Mouse (Mus musculus): ENCODE measurements around the gene Hmgn2. TPM values are rescaled to one million over a fixed set of nuclear protein-coding genes. Genes with fewer than 3 reads are reported as not detected.

Gene Hmgn2
- total and polyA plus RNA-seq, 2 experiments from 2014 or later = 231 to 919 TPM

- ATAC-seq (ENCODE audit: low FRiP score) (no peak), DNase-seq (ENCODE audit: low spot score) (no peak)
- no peak for TF ChIP-seq CTCF (IDR thresholded peaks at IDR 0.05)
- Histone ChIP-seq H3K4me3 (ENCODE audit: low read depth, low read length) (no peak overlapping the region), H3K36me3 (ENCODE audit: insufficient read depth, low read length) (peaks cover 6% of the 10 kb centered on the region), H3K9ac (replicated peaks; ENCODE audit: low read length, poor library complexity, severe bottlenecking) (no peak overlapping the region), H3K4me1 (ENCODE audit: insufficient read depth, low read length) (no peaks in the 10 kb centered on the region), H3K27me3 (ENCODE audit: insufficient read depth, low read length) (no peaks in the 10 kb centered on the region), H3K27ac (ENCODE audit: low read depth, low read length) (no peak overlapping the region), H3K9me3 (ENCODE audit: low read length) (no peaks in the 10 kb centered on the region), H3K4me2 (ENCODE audit: low read depth, low read length, poor library complexity, severe bottlenecking) (no peak overlapping the region)
- whole genome bisulfite sequencing = 88% methylated on average over 1 of the region's 1 CpGs
These were observed 9.6 kb downstream of the Hmgn2 start for GRCm38 (mm10) chr4:133958884-133959283.

GRCm38 (mm10) chr4:133956358-133956757 lies 12.1 kb downstream of the Hmgn2 start:
- Histone ChIP-seq H3K27me3 (ENCODE audit: insufficient read depth, low read length) (no peaks in the 10 kb centered on the region), H3K4me1 (ENCODE audit: insufficient read depth, low read length) (no peaks in the 10 kb centered on the region), H3K4me3 (ENCODE audit: low read depth, low read length) (no peak overlapping the region), H3K4me2 (ENCODE audit: low read depth, low read length, poor library complexity, severe bottlenecking) (no peak overlapping the region), H3K9ac (replicated peaks; ENCODE audit: low read length, poor library complexity, severe bottlenecking) (no peak overlapping the region), H3K9me3 (ENCODE audit: low read length) (no peaks in the 10 kb centered on the region), H3K36me3 (ENCODE audit: insufficient read depth, low read length) (no peaks in the 10 kb centered on the region), H3K27ac (ENCODE audit: low read depth, low read length) (no peak overlapping the region)
- 86% methylated on average over 4 of the region's 4 CpGs for WGBS
- TF ChIP-seq CTCF (IDR thresholded peaks at IDR 0.05) = no peak
- ATAC-seq (ENCODE audit: low FRiP score) (no peak), DNase-seq (ENCODE audit: low spot score) (no peak)

- no peaks in the 10 kb centered on the region for H3K36me3 ChIP-seq (ENCODE audit: insufficient read depth, low read length)
- no peak for DNase-seq (ENCODE audit: low spot score)
- no peaks in the 10 kb centered on the region for H3K27me3 ChIP-seq (ENCODE audit: insufficient read depth, low read length)
- no peak for TF ChIP-seq CTCF (IDR thresholded peaks at IDR 0.05)
- no peak overlapping the region for H3K9ac ChIP-seq (replicated peaks; ENCODE audit: low read length, poor library complexity, severe bottlenecking)
- no peak for ATAC-seq (ENCODE audit: low FRiP score)
- H3K4me3 ChIP-seq (ENCODE audit: low read depth, low read length) = no peak overlapping the region
- no peak overlapping the region for H3K4me2 ChIP-seq (ENCODE audit: low read depth, low read length, poor library complexity, severe bottlenecking)
- 73% methylated on average over 4 of the region's 4 CpGs for WGBS
- no peaks in the 10 kb centered on the region for H3K4me1 ChIP-seq (ENCODE audit: insufficient read depth, low read length)
- no peaks in the 10 kb centered on the region for H3K9me3 ChIP-seq (ENCODE audit: low read length)
- H3K27ac ChIP-seq (ENCODE audit: low read depth, low read length) = no peak overlapping the region
These were observed 21.7 kb downstream of the Hmgn2 start for GRCm38 (mm10) chr4:133946736-133947135.

DNA sequence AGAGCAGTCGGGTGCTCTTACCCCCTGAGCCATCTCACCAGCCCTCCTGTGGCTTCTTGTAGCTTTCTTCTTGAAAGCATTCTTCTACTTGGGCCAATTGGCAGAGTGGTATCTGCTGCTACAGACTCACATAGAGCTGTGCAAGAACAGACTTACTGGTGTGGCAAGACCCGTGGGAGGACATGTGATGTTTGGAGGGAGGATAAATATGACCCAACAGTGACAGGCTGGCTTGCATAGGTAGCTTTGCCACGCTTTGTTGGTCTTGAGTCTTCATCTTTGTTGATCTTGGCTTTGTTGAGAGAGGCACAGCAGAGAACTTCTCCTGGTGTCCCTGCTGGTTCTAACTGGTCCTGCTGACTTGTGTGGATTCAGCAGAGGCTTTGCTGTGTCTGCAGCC lies 24.7 kb downstream of the Hmgn2 start:
- no peak for TF ChIP-seq CTCF (IDR thresholded peaks at IDR 0.05)
- Histone ChIP-seq H3K36me3 (ENCODE audit: insufficient read depth, low read length) (no peaks in the 10 kb centered on the region), H3K4me1 (ENCODE audit: insufficient read depth, low read length) (no peaks in the 10 kb centered on the region), H3K4me3 (ENCODE audit: low read depth, low read length) (no peak overlapping the region), H3K9ac (replicated peaks; ENCODE audit: low read length, poor library complexity, severe bottlenecking) (no peak overlapping the region), H3K27me3 (ENCODE audit: insufficient read depth, low read length) (no peaks in the 10 kb centered on the region), H3K9me3 (ENCODE audit: low read length) (no peaks in the 10 kb centered on the region), H3K4me2 (ENCODE audit: low read depth, low read length, poor library complexity, severe bottlenecking) (no peak overlapping the region), H3K27ac (ENCODE audit: low read depth, low read length) (no peak overlapping the region)
- WGBS = 77% methylated on average over 3 of the region's 3 CpGs
- no peak for ATAC-seq (ENCODE audit: low FRiP score)
- DNase-seq (ENCODE audit: low spot score) = no peak

DNA sequence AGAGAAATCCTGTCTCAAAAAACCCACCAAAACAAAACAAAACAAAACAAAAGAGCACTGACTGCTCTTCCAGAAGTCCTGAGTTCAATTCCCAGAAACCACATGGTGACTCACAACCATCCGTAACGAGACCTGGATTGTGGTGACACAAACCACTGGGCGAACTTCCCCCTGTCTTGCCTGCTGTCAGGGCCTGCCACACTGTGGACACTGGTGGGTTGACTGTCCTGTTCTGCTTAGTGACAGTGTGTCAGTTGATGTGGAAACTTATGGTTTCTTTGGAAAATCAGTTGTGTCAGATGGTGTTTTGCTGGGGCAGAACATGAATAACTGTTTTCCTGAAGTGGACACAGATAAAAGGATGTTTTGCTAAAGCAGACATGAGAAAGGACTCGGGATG lies 25.8 kb downstream of the Hmgn2 start:
- no peaks in the 10 kb centered on the region for H3K27me3 ChIP-seq (ENCODE audit: insufficient read depth, low read length)
- no peak overlapping the region for H3K9ac ChIP-seq (replicated peaks; ENCODE audit: low read length, poor library complexity, severe bottlenecking)
- H3K36me3 ChIP-seq (ENCODE audit: insufficient read depth, low read length) = no peaks in the 10 kb centered on the region
- DNase-seq (ENCODE audit: low spot score) (no peak), ATAC-seq (ENCODE audit: low FRiP score) (no peak)
- H3K4me2 ChIP-seq (ENCODE audit: low read depth, low read length, poor library complexity, severe bottlenecking) = no peak overlapping the region
- TF ChIP-seq CTCF (IDR thresholded peaks at IDR 0.05) = no peak
- H3K27ac ChIP-seq (ENCODE audit: low read depth, low read length) = no peak overlapping the region
- H3K9me3 ChIP-seq (ENCODE audit: low read length) = no peaks in the 10 kb centered on the region
- no peak overlapping the region for H3K4me3 ChIP-seq (ENCODE audit: low read depth, low read length)
- WGBS = 94% methylated on average over 4 of the region's 4 CpGs
- H3K4me1 ChIP-seq (ENCODE audit: insufficient read depth, low read length) = no peaks in the 10 kb centered on the region

- 53% methylated on average over 3 of the region's 3 CpGs for WGBS
- no peak overlapping the region for H3K9ac ChIP-seq (replicated peaks; ENCODE audit: low read length, poor library complexity, severe bottlenecking)
- ATAC-seq (ENCODE audit: low FRiP score) = no peak
These were observed 26.9 kb downstream of the Hmgn2 start for GRCm38 (mm10) chr4:133941576-133941975.

More at GRCm38 (mm10) chr4:133941576-133941975, 26.9 kb downstream of the Hmgn2 start:
- DNase-seq (ENCODE audit: low spot score) = no peak
- Histone ChIP-seq H3K4me2 (ENCODE audit: low read depth, low read length, poor library complexity, severe bottlenecking) (no peak overlapping the region), H3K4me1 (ENCODE audit: insufficient read depth, low read length) (no peaks in the 10 kb centered on the region), H3K27me3 (ENCODE audit: insufficient read depth, low read length) (no peaks in the 10 kb centered on the region), H3K9me3 (ENCODE audit: low read length) (no peaks in the 10 kb centered on the region), H3K36me3 (ENCODE audit: insufficient read depth, low read length) (no peaks in the 10 kb centered on the region), H3K27ac (ENCODE audit: low read depth, low read length) (no peak overlapping the region), H3K4me3 (ENCODE audit: low read depth, low read length) (no peak overlapping the region)
- no peak for TF ChIP-seq CTCF (IDR thresholded peaks at IDR 0.05)

All from midbrain, postnatal 0 days (tissue).